Mouse (Mus musculus): ENCODE measurements around the gene Kdf1.

DNA sequence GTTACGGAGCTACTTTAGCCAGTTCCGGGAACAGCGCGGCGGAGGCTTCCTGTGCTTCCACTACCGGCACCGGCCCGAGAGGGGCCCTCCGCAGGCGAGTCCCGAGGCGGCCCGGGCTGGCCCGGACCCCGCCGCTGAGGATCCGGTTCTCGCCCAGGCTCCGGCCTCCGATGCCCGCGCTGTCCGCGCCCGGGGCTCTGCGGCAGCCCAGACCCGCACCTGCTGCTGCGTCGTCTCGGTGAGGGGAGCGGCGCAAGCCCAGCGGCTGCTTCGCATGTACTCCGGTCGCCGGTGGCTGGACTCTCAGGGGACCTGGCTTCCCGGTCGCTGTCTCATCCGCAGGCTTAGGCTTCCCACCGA, 56.1 kb downstream of the Kdf1 start:
- TF ChIP-seq CTCF (IDR thresholded peaks at IDR 0.05; ENCODE audit: borderline replicate concordance, control insufficient read depth, extremely low read depth, insufficient read depth, low read length, poor library complexity) (no peak), POLR2A (IDR thresholded peaks at IDR 0.05; ENCODE audit: control insufficient read depth, extremely low read depth, insufficient read depth, low read length, poor library complexity) (no peak)
